Mouse (Mus musculus) neural tube, embryonic 11.5 days (tissue): ENCODE measurements at regions not wholly inside any gene's neighbourhood (a gene's known extent, or its start where the extent isn't known, plus 50 kb on each side); places are given as distances from the start of the nearest gene placed in this dataset.

Experiments used
- ATAC-seq: fragments of 200-750 bp; cut with Nextera tagmentation; 2 replicates; pipeline ENCODE4 v1.8.0; 2017; ENCODE audit warnings: moderate number of reproducible peaks, mild to moderate bottlenecking, moderate TSS enrichment, moderate library complexity; ENCODE audit not compliant: insufficient read depth, low FRiP score, low TSS enrichment
- DNase-seq: peaks from one replicate; pipeline ENCODE4 v3.0.0-alpha.2; 2015; ENCODE audit warnings: low spot score
- H3K27ac ChIP-seq: fragments of 300-500 bp; sonication (generic); 2 replicates; pipeline ENCODE4 v1.5.1; 2014; ENCODE audit warnings: low read depth, mild to moderate bottlenecking, low read length
- H3K27me3 ChIP-seq: fragments of 300-500 bp; sonication (generic); 2 replicates; pipeline ENCODE4 v1.6.1; 2014; ENCODE audit warnings: mild to moderate bottlenecking, low read length, mixed read lengths; ENCODE audit not compliant: control insufficient read depth, insufficient read depth
- H3K36me3 ChIP-seq: fragments of 300-500 bp; sonication (generic); 2 replicates; pipeline ENCODE4 v1.6.1; 2014; ENCODE audit warnings: mild to moderate bottlenecking, low read length, moderate library complexity, mixed read lengths; ENCODE audit not compliant: control insufficient read depth, insufficient read depth
- H3K4me1 ChIP-seq: fragments of 300-500 bp; sonication (generic); 2 replicates; pipeline ENCODE4 v1.6.1; 2014; ENCODE audit warnings: low read length, mixed read lengths; ENCODE audit not compliant: control insufficient read depth, insufficient read depth
- H3K4me2 ChIP-seq: fragments of 300-500 bp; sonication (generic); 2 replicates; pipeline ENCODE4 v1.6.1; 2014; ENCODE audit warnings: low read depth, mild to moderate bottlenecking, moderate library complexity
- H3K4me3 ChIP-seq: fragments of 300-500 bp; sonication (generic); 2 replicates; pipeline ENCODE4 v1.5.1; 2014; ENCODE audit warnings: low read depth, low read length
- H3K9ac ChIP-seq: fragments of 300-500 bp; sonication (generic); 2 replicates; pipeline ENCODE4 v1.6.1; 2014; ENCODE audit warnings: mild to moderate bottlenecking, low read length
- H3K9me3 ChIP-seq: fragments of 300-500 bp; sonication (generic); 2 replicates; pipeline ENCODE4 v1.6.1; 2016; ENCODE audit warnings: low read length; ENCODE audit not compliant: control insufficient read depth
- WGBS: fragments of 180-500 bp; shearing (Covaris S2); extraction: QIAGEN DNeasy Blood & Tissue Kit; methylation state at CpG from one replicate; pipeline ENCODE4 v1.1.7; 2014; 5-methylcytosine and 5-hydroxymethylcytosine counted together

- Histone ChIP-seq H3K27me3 (no peaks in the 10 kb centered on the region), H3K27ac (no peak overlapping the region), H3K36me3 (no peaks in the 10 kb centered on the region), H3K4me2 (no peak overlapping the region), H3K9ac (no peak overlapping the region), H3K9me3 (no peaks in the 10 kb centered on the region; the same call in 1 of the 2 replicates), H3K4me1 (no peaks in the 10 kb centered on the region), H3K4me3 (no peak overlapping the region)
- 93% methylated on average over 7 of the region's 7 CpGs for WGBS
- ATAC-seq (no peak), DNase-seq (no peak)
These were observed 59.1 kb upstream of the Cdc42ep3 start for GRCm38 (mm10) chr17:79414006-79414405.

GRCm38 (mm10) chr17:79417953-79418352 lies 63.1 kb upstream of the Cdc42ep3 start:
- H3K9me3 ChIP-seq = no peaks in the 10 kb centered on the region
- no peak overlapping the region for H3K27ac ChIP-seq
- no peak overlapping the region for H3K4me2 ChIP-seq
- 100% methylated on average over 1 of the region's 1 CpGs for WGBS
- no peaks in the 10 kb centered on the region for H3K27me3 ChIP-seq
- no peak for ATAC-seq
- no peaks in the 10 kb centered on the region for H3K4me1 ChIP-seq
- H3K36me3 ChIP-seq = no peaks in the 10 kb centered on the region
- DNase-seq = no peak
- H3K9ac ChIP-seq = no peak overlapping the region
- H3K4me3 ChIP-seq = no peak overlapping the region

DNA sequence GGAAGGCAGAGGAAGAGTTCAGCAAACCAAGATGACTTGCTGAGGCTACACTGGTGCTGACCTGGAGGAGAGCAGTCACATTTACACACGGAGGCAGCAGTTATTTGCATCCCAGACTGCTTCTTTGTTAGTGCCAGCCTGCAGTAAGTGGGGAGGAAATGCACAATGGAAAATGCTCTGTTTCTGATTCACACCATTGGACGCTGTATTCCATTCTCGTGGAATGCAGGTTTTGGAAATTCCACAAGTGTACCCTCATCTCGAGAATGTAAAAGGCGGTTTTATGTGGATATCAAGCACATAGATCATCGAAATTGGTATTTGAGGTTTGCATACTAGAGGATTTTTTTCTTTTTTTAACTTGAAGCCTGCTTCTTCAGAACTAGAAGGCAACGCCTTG lies 66.7 kb upstream of the Cdc42ep3 start:
- ATAC-seq = no peak
- no peaks in the 10 kb centered on the region for H3K4me1 ChIP-seq
- no peak overlapping the region for H3K4me3 ChIP-seq
- no peak overlapping the region for H3K9ac ChIP-seq
- H3K36me3 ChIP-seq = no peaks in the 10 kb centered on the region
- no peaks in the 10 kb centered on the region for H3K27me3 ChIP-seq
- no peak overlapping the region for H3K27ac ChIP-seq
- no peak for DNase-seq
- no peaks in the 10 kb centered on the region for H3K9me3 ChIP-seq
- WGBS = 76% methylated on average over 7 of the region's 7 CpGs
- no peak overlapping the region for H3K4me2 ChIP-seq

GRCm38 (mm10) chr17:79439182-79439581 lies 84.3 kb upstream of the Cdc42ep3 start:
- ATAC-seq = no peak
- H3K4me1 ChIP-seq = no peaks in the 10 kb centered on the region
- H3K36me3 ChIP-seq = no peaks in the 10 kb centered on the region
- no peak for DNase-seq
- H3K27me3 ChIP-seq = no peaks in the 10 kb centered on the region
- H3K27ac ChIP-seq = no peak overlapping the region
- H3K4me3 ChIP-seq = no peak overlapping the region
- H3K4me2 ChIP-seq = no peak overlapping the region
- H3K9me3 ChIP-seq = no peaks in the 10 kb centered on the region
- no peak overlapping the region for H3K9ac ChIP-seq

DNA sequence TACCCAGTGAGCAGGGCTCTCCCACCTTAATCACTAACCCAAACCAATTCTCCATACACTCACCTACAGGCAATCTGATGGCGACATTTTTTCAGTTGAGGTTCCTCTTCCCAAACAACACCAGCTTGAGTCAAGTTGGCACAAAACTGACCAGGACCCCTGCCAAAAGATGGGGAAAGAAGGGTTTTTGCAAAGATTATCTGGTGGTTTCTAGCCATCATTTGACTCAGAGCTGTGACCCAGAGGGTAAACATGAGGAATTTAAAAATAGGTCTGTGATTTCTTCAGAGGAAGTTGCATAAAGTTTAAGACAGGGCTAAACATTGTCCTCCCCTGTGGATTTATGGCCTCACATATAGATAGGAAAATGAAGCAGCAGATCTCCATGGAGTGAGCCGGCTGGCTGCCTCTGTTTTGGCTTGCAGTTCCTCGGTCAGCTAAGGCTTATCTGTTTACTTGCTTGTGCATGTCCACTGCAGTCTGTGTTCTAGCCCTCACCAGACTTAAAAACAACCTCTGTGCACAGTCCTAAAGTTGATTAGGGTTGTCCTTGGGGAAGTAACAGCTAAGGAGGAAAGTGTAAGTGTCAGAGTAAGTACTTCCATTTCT lies 87.7 kb upstream of the Cdc42ep3 start:
- DNase-seq (no peak), ATAC-seq (no peak)
- H3K9ac ChIP-seq = no peak overlapping the region
- H3K27ac ChIP-seq = no peak overlapping the region
- H3K36me3 ChIP-seq = no peaks in the 10 kb centered on the region
- H3K9me3 ChIP-seq = no peaks in the 10 kb centered on the region
- no peaks in the 10 kb centered on the region for H3K4me1 ChIP-seq
- no peak overlapping the region for H3K4me3 ChIP-seq
- H3K27me3 ChIP-seq = no peaks in the 10 kb centered on the region
- H3K4me2 ChIP-seq = no peak overlapping the region
- WGBS = 91% methylated on average over 3 of the region's 3 CpGs

- Histone ChIP-seq H3K4me2 (no peak overlapping the region), H3K4me3 (no peak overlapping the region), H3K36me3 (no peaks in the 10 kb centered on the region), H3K27me3 (no peaks in the 10 kb centered on the region), H3K4me1 (no peaks in the 10 kb centered on the region), H3K9me3 (no peaks in the 10 kb centered on the region), H3K9ac (no peak overlapping the region), H3K27ac (no peak overlapping the region)
- no peak for DNase-seq
- 92% methylated on average over 6 of the region's 6 CpGs for WGBS
- no peak for ATAC-seq
These were observed 92.3 kb upstream of the Cdc42ep3 start for GRCm38 (mm10) chr17:79447170-79447569.

GRCm38 (mm10) chr17:79451141-79451860 lies 96.4 kb upstream of the Cdc42ep3 start:
- H3K27ac ChIP-seq = no peak overlapping the region
- H3K9ac ChIP-seq = no peak overlapping the region
- H3K9me3 ChIP-seq = no peaks in the 10 kb centered on the region
- no peak overlapping the region for H3K4me2 ChIP-seq
- H3K4me3 ChIP-seq = no peak overlapping the region
- WGBS = 41% methylated on average over 12 of the region's 12 CpGs
- no peak for ATAC-seq
- H3K4me1 ChIP-seq = 0 out of 2 replicates have a peak, but pooled peaks cover 4% of the 10 kb centered on the region
- H3K36me3 ChIP-seq = no peaks in the 10 kb centered on the region
- DNase-seq = no peak
- no peaks in the 10 kb centered on the region for H3K27me3 ChIP-seq

- Histone ChIP-seq H3K4me2 (no peak overlapping the region), H3K36me3 (no peaks in the 10 kb centered on the region), H3K27ac (no peak overlapping the region), H3K9ac (no peak overlapping the region), H3K9me3 (no peaks in the 10 kb centered on the region), H3K4me1 (0 out of 2 replicates have a peak, but pooled peaks cover 6% of the 10 kb centered on the region), H3K4me3 (no peak overlapping the region), H3K27me3 (no peaks in the 10 kb centered on the region)
- WGBS = 89% methylated on average over 1 of the region's 1 CpGs
- DNase-seq (no peak), ATAC-seq (no peak)
These were observed 98.9 kb upstream of the Cdc42ep3 start for GRCm38 (mm10) chr17:79453825-79454224.

GRCm38 (mm10) chr17:79454526-79454925 lies 99.6 kb upstream of the Cdc42ep3 start:
- H3K36me3 ChIP-seq = no peaks in the 10 kb centered on the region
- 0 out of 2 replicates have a peak, but pooled peaks cover 6% of the 10 kb centered on the region for H3K4me1 ChIP-seq
- WGBS = 37% methylated on average over 5 of the region's 5 CpGs
- no peaks in the 10 kb centered on the region for H3K9me3 ChIP-seq
- no peak for DNase-seq
- no peak overlapping the region for H3K9ac ChIP-seq
- H3K4me2 ChIP-seq = no peak overlapping the region
- no peak overlapping the region for H3K27ac ChIP-seq
- ATAC-seq = no peak
- no peak overlapping the region for H3K4me3 ChIP-seq
- no peaks in the 10 kb centered on the region for H3K27me3 ChIP-seq
